Mouse (Mus musculus) macrophage (primary cell): ENCODE measurements around the gene Ago1. TPM values are rescaled to one million over a fixed set of nuclear protein-coding genes. Genes with fewer than 3 reads are reported as not detected.

Experiments used
- H3K27ac ChIP-seq: fragments of 350-480 bp; formaldehyde crosslinking; 2 replicates; pipeline ENCODE4 v1.9.0; 2021
- H3K36me3 ChIP-seq: fragments of 350-480 bp; formaldehyde crosslinking; 2 replicates; pipeline ENCODE4 v1.9.0; 2021; ENCODE audit errors: inconsistent target
- H3K4me3 ChIP-seq: fragments of 350-480 bp; formaldehyde crosslinking; 2 replicates; pipeline ENCODE4 v1.9.0; 2021; ENCODE audit errors: inconsistent target
- H3K79me2 ChIP-seq: fragments of 350-480 bp; formaldehyde crosslinking; 2 replicates; pipeline ENCODE4 v1.9.0; 2021; ENCODE audit errors: inconsistent target
- WGBS: methylation state at CpG from one replicate; pipeline ENCODE4 v1.1.7; 2026; ENCODE audit warnings: inconsistent platforms; ENCODE audit not compliant: missing documents; 5-methylcytosine and 5-hydroxymethylcytosine counted together
- polyA plus RNA-seq: library from polyadenylated mRNA; stranded (reverse); fragments of 250-400 nt; gene quantifications from 3 replicates; pipeline ENCODE4 v1.2.4, GENCODE M21; 2018; ENCODE audit warnings: inconsistent platforms
- total RNA-seq, 78 experiments: library from RNA; depleted of rRNA; stranded (reverse); fragments of 250-400 nt; gene quantifications; 1 replicate in 9 of 78; 2 replicates in 24 of 78; 3 replicates in 43 of 78; 4 replicates in 2 of 78; pipeline ENCODE4 v1.2.4; 2018; ENCODE audit warnings: inconsistent platforms in 56 of 78

Ago1 gene
- total RNA-seq (2018; cell fraction: chromatin; rRNA removed) = 10 to 100 TPM; 16.2 to 79.8 (median 40.8) TPM
- 10 to 100 TPM; 21.3 to 35.5 (median 30.3) TPM for total RNA-seq (2018; cell fraction: cytosol; rRNA removed)
- total RNA-seq (2018; cell fraction: nucleus; rRNA removed) = 10 to 100 TPM; 19.9 to 53.9 (median 31.0) TPM
- 20.9 to 22.7 TPM (median 22.2 TPM) in 3 replicates for polyA plus RNA-seq

GRCm38 (mm10) chr4:126468285-126468901 lies at the start of gene Ago1:
Gene Ago1, minus strand, starts transcription at chr4:126468583.
- 1% methylated on average over 50 of the region's 55 CpGs for WGBS
- H3K79me2 ChIP-seq = peaks cover 36% of the 10 kb centered on the region; the same call in 1 of the 2 replicates

GRCm38 (mm10) chr4:126512308-126513066 lies 44.1 kb upstream of the Ago1 start:
- Histone ChIP-seq H3K36me3 (peaks cover 82% of the 10 kb centered on the region), H3K27ac (no peak overlapping the region), H3K4me3 (no peak overlapping the region), H3K79me2 (no peaks in the 10 kb centered on the region)
- 93% methylated on average over 5 of the region's 6 CpGs for WGBS

More at GRCm38 (mm10) chr4:126468285-126468901, at the start of gene Ago1:
- Histone ChIP-seq H3K36me3 (no peaks in the 10 kb centered on the region), H3K27ac (peak within 1 kb of the TSS; percentile 40), H3K4me3 (peak within 1 kb of the TSS; percentile 93)

DNA sequence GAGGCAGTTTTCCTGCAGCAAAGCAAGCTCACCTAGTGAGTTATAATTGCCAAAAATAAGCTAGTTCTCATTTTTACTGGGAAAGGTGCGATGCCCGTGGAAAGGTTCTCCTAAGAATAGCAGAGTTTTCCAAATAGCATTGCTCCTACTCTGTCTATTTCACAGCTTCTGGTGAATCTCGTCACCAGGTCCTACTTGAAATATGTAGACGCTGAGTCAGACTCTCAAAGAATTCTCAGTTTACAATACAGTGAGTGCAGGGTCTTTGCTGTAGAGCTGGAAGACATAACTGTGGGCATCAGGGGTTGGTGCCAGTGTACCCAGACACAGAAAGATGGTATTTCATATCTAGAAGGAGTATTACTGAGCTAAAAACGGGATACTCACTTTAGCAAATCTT lies 42.6 kb upstream of the Ago1 start:
- WGBS = 90% methylated on average over 5 of the region's 5 CpGs
- Histone ChIP-seq H3K4me3 (no peak overlapping the region), H3K27ac (no peak overlapping the region), H3K36me3 (peaks cover 84% of the 10 kb centered on the region), H3K79me2 (no peaks in the 10 kb centered on the region)

GRCm38 (mm10) chr4:126509072-126509471 lies 40.7 kb upstream of the Ago1 start:
- H3K4me3 ChIP-seq = no peak overlapping the region
- H3K36me3 ChIP-seq = peaks cover 93% of the 10 kb centered on the region
- H3K79me2 ChIP-seq = no peaks in the 10 kb centered on the region
- H3K27ac ChIP-seq = no peak overlapping the region
- 94% methylated on average over 2 of the region's 2 CpGs for WGBS

- no peak overlapping the region for H3K27ac ChIP-seq
- 92% methylated on average over 14 of the region's 14 CpGs for WGBS
- no peaks in the 10 kb centered on the region for H3K79me2 ChIP-seq
- peaks cover 93% of the 10 kb centered on the region for H3K36me3 ChIP-seq
- H3K4me3 ChIP-seq = no peak overlapping the region
Observed at GRCm38 (mm10) chr4:126508110-126508899, 39.9 kb upstream of the Ago1 start.

DNA sequence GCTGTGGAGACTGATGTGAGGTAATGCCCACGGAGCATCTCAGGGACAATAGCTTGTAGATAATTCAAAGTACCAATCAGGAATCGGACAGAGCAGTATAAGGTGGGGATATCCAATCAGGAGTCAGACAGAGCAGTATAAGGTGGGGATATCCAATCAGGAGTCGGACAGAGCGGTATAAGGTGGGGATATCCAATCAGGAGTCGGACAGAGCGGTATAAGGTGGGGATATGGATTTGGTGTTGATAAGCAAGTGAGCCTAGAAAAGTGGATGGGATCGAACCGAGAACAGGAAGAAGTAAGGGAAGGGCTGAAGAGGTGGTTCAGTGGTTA lies 34.6 kb upstream of the Ago1 start:
- H3K36me3 ChIP-seq = peaks cover 66% of the 10 kb centered on the region
- H3K27ac ChIP-seq = no peak overlapping the region
- WGBS = 84% methylated on average over 8 of the region's 8 CpGs

GRCm38 (mm10) chr4:126502141-126502976 lies 34.0 kb upstream of the Ago1 start:
- Histone ChIP-seq H3K4me3 (no peak overlapping the region), H3K79me2 (no peaks in the 10 kb centered on the region), H3K27ac (no peak overlapping the region), H3K36me3 (peaks cover 66% of the 10 kb centered on the region)
- 83% methylated on average over 6 of the region's 6 CpGs for WGBS

More for the DNA sequence above, 34.6 kb upstream of the Ago1 start:
- Histone ChIP-seq H3K4me3 (no peak overlapping the region), H3K79me2 (no peaks in the 10 kb centered on the region)

DNA sequence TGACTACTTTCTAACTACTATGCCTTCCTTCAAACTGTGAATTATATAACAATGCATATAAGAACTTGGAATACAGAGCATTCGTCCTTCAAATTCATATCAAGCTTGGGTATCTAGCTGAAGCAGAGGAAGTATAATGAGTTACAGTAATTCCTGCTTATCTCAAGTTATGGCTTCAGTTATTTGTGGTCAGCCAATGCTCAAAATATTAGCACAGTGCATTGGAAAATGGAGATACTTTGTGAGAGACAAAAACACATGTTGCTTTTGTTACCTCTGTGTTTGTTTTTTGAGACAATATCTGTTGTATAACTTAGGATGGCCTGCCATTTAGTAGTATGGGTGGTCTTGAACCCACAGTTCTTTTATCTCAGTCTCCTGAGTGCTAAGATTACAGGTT lies 30.2 kb upstream of the Ago1 start:
- WGBS = 81% methylated on average over 1 of the region's 1 CpGs
- H3K36me3 ChIP-seq = peaks cover 57% of the 10 kb centered on the region
- no peak overlapping the region for H3K4me3 ChIP-seq
- H3K27ac ChIP-seq = no peak overlapping the region
- no peaks in the 10 kb centered on the region for H3K79me2 ChIP-seq

DNA sequence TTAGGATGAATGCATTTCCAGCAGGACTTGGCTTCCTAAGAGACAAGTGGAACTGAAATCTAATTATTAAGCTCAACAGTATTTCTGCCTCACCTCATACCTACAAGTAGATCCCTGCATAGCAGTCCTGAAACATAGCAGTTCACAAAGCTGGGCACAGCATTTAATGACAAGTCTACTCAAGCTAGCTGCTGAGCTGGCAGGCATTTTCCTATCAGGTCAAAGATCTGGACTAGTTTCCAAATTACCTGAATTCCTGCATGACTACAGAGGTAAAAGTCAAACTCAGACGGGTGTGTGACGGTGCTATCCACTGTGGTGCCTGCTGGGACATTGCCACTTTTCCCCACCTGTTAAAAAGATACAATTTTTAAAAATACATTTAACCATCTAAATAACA lies 28.6 kb upstream of the Ago1 start:
- Histone ChIP-seq H3K4me3 (no peak overlapping the region), H3K79me2 (no peaks in the 10 kb centered on the region), H3K36me3 (peaks cover 54% of the 10 kb centered on the region), H3K27ac (no peak overlapping the region)
- 89% methylated on average over 2 of the region's 2 CpGs for WGBS

GRCm38 (mm10) chr4:126495942-126496790 lies 27.8 kb upstream of the Ago1 start:
- WGBS = 85% methylated on average over 5 of the region's 5 CpGs
- Histone ChIP-seq H3K4me3 (no peak overlapping the region), H3K27ac (no peak overlapping the region), H3K79me2 (no peaks in the 10 kb centered on the region), H3K36me3 (peaks cover 58% of the 10 kb centered on the region)

GRCm38 (mm10) chr4:126495453-126495852 lies 27.1 kb upstream of the Ago1 start:
- WGBS = 93% methylated on average over 5 of the region's 5 CpGs
- Histone ChIP-seq H3K27ac (no peak overlapping the region), H3K4me3 (no peak overlapping the region)

GRCm38 (mm10) chr4:126493416-126493815 lies 25.0 kb upstream of the Ago1 start:
- H3K36me3 ChIP-seq = peaks cover 54% of the 10 kb centered on the region
- 93% methylated on average over 4 of the region's 4 CpGs for WGBS
- no peaks in the 10 kb centered on the region for H3K79me2 ChIP-seq
- H3K27ac ChIP-seq = no peak overlapping the region
- no peak overlapping the region for H3K4me3 ChIP-seq

More at GRCm38 (mm10) chr4:126495453-126495852, 27.1 kb upstream of the Ago1 start:
- Histone ChIP-seq H3K36me3 (peaks cover 60% of the 10 kb centered on the region), H3K79me2 (no peaks in the 10 kb centered on the region)

GRCm38 (mm10) chr4:126491977-126492376 lies 23.6 kb upstream of the Ago1 start:
- WGBS = 96% methylated on average over 5 of the region's 5 CpGs
- Histone ChIP-seq H3K4me3 (no peak overlapping the region), H3K36me3 (peaks cover 45% of the 10 kb centered on the region), H3K79me2 (no peaks in the 10 kb centered on the region), H3K27ac (no peak overlapping the region)
